20 mouse cellular contexts compared by ENCODE assay signal in the genomic region with DNA sequence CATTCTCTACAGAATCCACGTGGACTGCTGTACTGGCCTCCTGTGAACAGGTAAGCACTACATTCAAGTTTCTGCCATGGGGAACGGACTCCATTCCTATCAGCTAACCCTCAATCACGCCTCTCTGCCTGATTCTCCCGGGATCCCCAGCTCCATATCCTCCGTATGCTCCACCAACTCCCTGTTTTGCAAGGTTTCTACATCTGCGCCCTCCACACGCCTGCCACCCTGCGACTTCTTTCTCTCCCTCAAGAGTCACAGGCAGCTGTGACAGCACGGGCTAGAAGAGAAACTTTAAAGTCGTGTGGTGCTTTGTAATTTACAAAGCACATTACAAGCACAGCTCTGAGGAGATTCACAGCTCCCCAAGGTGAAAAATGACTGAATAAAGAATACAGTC. TPM values are rescaled to one million over a fixed set of nuclear protein-coding genes. Genes with fewer than 3 reads are reported as not detected.
DNase-seq lines count a peak whose midpoint lies in the region; ATAC-seq and TF ChIP-seq lines count a peak whose summit lies in the region.
"Had no signal": no experiment of that assay in that cellular context is flagged by ENCODE, and none has a peak within 500 bp of the region (broad histone marks: within the 10 kb centered on the region; RNA-seq: fewer than 3 reads in every experiment).

No protein-coding gene starts in this region.

- H3K27ac ChIP-seq in hindbrain, embryonic 12.5 days: peak overlapping the region; percentile 8; the same call in 1 of the 2 replicates
- no peak overlapping the region for H3K27ac ChIP-seq in hindbrain, embryonic 11.5 days (ENCODE audit: low read depth, low read length)
- H3K27ac ChIP-seq in lung, postnatal 0 days (ENCODE audit: low read length): no peak overlapping the region
- 0 out of 2 replicates have a peak overlapping the region, but pooled peaks have one; percentile 13 for H3K27ac ChIP-seq in neural tube, embryonic 13.5 days (replicated peaks)
- H3K27ac ChIP-seq: hindbrain, embryonic 14.5 days; liver, embryonic 14.5 days; midbrain, embryonic 15.5 days had no signal

- no peak overlapping the region for H3K4me2 ChIP-seq in hindbrain, embryonic 12.5 days (replicated peaks)
- H3K4me2 ChIP-seq in hindbrain, embryonic 11.5 days (replicated peaks; ENCODE audit: low read depth, low read length): no peak overlapping the region
- no peak overlapping the region for H3K4me2 ChIP-seq in lung, postnatal 0 days (replicated peaks; ENCODE audit: low read depth, low read length)
- H3K4me2 ChIP-seq in neural tube, embryonic 13.5 days: no peak overlapping the region
- H3K4me2 ChIP-seq: hindbrain, embryonic 14.5 days; midbrain, embryonic 15.5 days had no signal

- H3K4me3 ChIP-seq in hindbrain, embryonic 12.5 days: no peak overlapping the region
- no peak overlapping the region for H3K4me3 ChIP-seq in hindbrain, embryonic 11.5 days (ENCODE audit: low read depth, low read length)
- no peak overlapping the region for H3K4me3 ChIP-seq in lung, postnatal 0 days (ENCODE audit: low read depth, low read length)
- no peak overlapping the region for H3K4me3 ChIP-seq in neural tube, embryonic 13.5 days
- H3K4me3 ChIP-seq: midbrain, embryonic 15.5 days; myocyte had no signal

- intact Hi-C loops in heart, postnatal 36 days (cut with DNase I): no loop called here

- H3K27me3 ChIP-seq in hindbrain, embryonic 12.5 days: no peaks in the 10 kb centered on the region
- H3K27me3 ChIP-seq in hindbrain, embryonic 11.5 days (ENCODE audit: control insufficient read depth, insufficient read depth, low read length): no peaks in the 10 kb centered on the region
- H3K27me3 ChIP-seq in lung, postnatal 0 days (replicated peaks; ENCODE audit: insufficient read depth, low read length): no peaks in the 10 kb centered on the region
- H3K27me3 ChIP-seq in neural tube, embryonic 13.5 days: no peaks in the 10 kb centered on the region
- H3K27me3 ChIP-seq: CH12.LX; midbrain, embryonic 15.5 days had no signal

- ATAC-seq in hindbrain, embryonic 12.5 days (ENCODE audit: low FRiP score): no peak
- no peak for ATAC-seq in hindbrain, embryonic 11.5 days (ENCODE audit: low FRiP score)
- no peak for ATAC-seq in lung, postnatal 0 days
- ATAC-seq in neural tube, embryonic 13.5 days (ENCODE audit: low read depth): no peak
- ATAC-seq: midbrain, embryonic 15.5 days had no signal

- DNase-seq in heart, adult 11 months: peak; percentile 54
- no peak for DNase-seq in heart, postnatal 36 days
- DNase-seq in hindbrain, embryonic 11.5 days (ENCODE audit: low spot score): no peak
- DNase-seq in lung, postnatal 0 days (ENCODE audit: low spot score): no peak
- no peak for DNase-seq in lung, postnatal 4 days
- DNase-seq in embryo, embryonic 10 days (ENCODE audit: low spot score): no peak
- DNase-seq: cerebellum, adult 2 months; cerebellum, postnatal 36 days; gastrocnemius, postnatal 10 days; kidney, adult 9 months; right cerebral cortex, adult 18-20 months; thymus, postnatal 25 days had no signal

- no peaks in the 10 kb centered on the region for H3K9me3 ChIP-seq in hindbrain, embryonic 12.5 days (replicated peaks)
- no peaks in the 10 kb centered on the region for H3K9me3 ChIP-seq in hindbrain, embryonic 11.5 days (ENCODE audit: control insufficient read depth, low read length)
- H3K9me3 ChIP-seq in lung, postnatal 0 days (ENCODE audit: low read length): no peaks in the 10 kb centered on the region
- no peaks in the 10 kb centered on the region for H3K9me3 ChIP-seq in neural tube, embryonic 13.5 days
- H3K9me3 ChIP-seq: midbrain, embryonic 15.5 days had no signal

- H3K4me1 ChIP-seq in hindbrain, embryonic 12.5 days: peaks cover 56% of the 10 kb centered on the region
- peaks cover 9% of the 10 kb centered on the region for H3K4me1 ChIP-seq in hindbrain, embryonic 11.5 days (replicated peaks; ENCODE audit: control insufficient read depth, insufficient read depth, low read length)
- peaks cover 10% of the 10 kb centered on the region; the same call in 1 of the 2 replicates for H3K4me1 ChIP-seq in lung, postnatal 0 days (ENCODE audit: insufficient read depth, low read depth, low read length)
- peaks cover 51% of the 10 kb centered on the region for H3K4me1 ChIP-seq in neural tube, embryonic 13.5 days (replicated peaks)

- peak; percentile 7; the same call in 1 of the 2 replicates for TF ChIP-seq CTCF in lung, postnatal 0 days (IDR thresholded peaks at IDR 0.05)

- no peak overlapping the region for H3K9ac ChIP-seq in hindbrain, embryonic 12.5 days
- H3K9ac ChIP-seq in hindbrain, embryonic 11.5 days (ENCODE audit: low read depth, low read length): no peak overlapping the region
- H3K9ac ChIP-seq in lung, postnatal 0 days (replicated peaks; ENCODE audit: low read depth): no peak overlapping the region
- H3K9ac ChIP-seq in neural tube, embryonic 13.5 days: no peak overlapping the region
- H3K9ac ChIP-seq: hindbrain, embryonic 14.5 days; liver, embryonic 14.5 days; midbrain, embryonic 15.5 days had no signal

- H3K36me3 ChIP-seq in hindbrain, embryonic 12.5 days: peaks cover 17% of the 10 kb centered on the region
- H3K36me3 ChIP-seq in hindbrain, embryonic 11.5 days (ENCODE audit: control insufficient read depth, insufficient read depth, low read length): no peaks in the 10 kb centered on the region
- H3K36me3 ChIP-seq in lung, postnatal 0 days (ENCODE audit: insufficient read depth, low read length): no peaks in the 10 kb centered on the region; the same call in 1 of the 2 replicates
- H3K36me3 ChIP-seq in neural tube, embryonic 13.5 days: 0 out of 2 replicates have a peak, but pooled peaks cover 3% of the 10 kb centered on the region
- H3K36me3 ChIP-seq: midbrain, embryonic 15.5 days had no signal

- no peak for TF ChIP-seq EP300 in lung, postnatal 0 days (IDR thresholded peaks at IDR 0.05)

- WGBS in hindbrain, embryonic 12.5 days: 67% methylated on average over 10 of the region's 10 CpGs
- 79% methylated on average over 10 of the region's 10 CpGs for WGBS in hindbrain, embryonic 11.5 days
- 52% methylated on average over 10 of the region's 10 CpGs for WGBS in lung, postnatal 0 days
- WGBS in neural tube, embryonic 13.5 days: 36% methylated on average over 10 of the region's 10 CpGs

RNA-seq across cellular contexts. Expression of a gene that starts 23.3 kb away (rescaled TPM):
- total RNA-seq in heart, postnatal 36 days (2021): 10 to 100 TPM; 47.2 to 63.0 TPM
- 56.3 and 59.8 TPM in 2 replicates for polyA plus RNA-seq in hindbrain, embryonic 12.5 days (2016; fragmentation: Nextera tagmentation; extraction: Ambion mirVana)
- 49.0 and 59.2 TPM in 2 replicates for polyA plus RNA-seq in hindbrain, embryonic 11.5 days (2014; fragmentation: Nextera tagmentation; extraction: Ambion mirVana)
- polyA plus RNA-seq in lung, postnatal 0 days (2015; fragmentation: Nextera tagmentation; extraction: Ambion mirVana): 23.9 and 32.5 TPM in 2 replicates
- 34.4 and 37.0 TPM in 2 replicates for polyA plus RNA-seq in neural tube, embryonic 13.5 days (2015; fragmentation: Nextera tagmentation; extraction: Ambion mirVana)
- total RNA-seq: CH12.LX, MEL had no signal

Comparison
In these comparisons a context has a peak if more than half of its experiments do, and no peak if none do; other contexts are left out.
1. H3K27ac ChIP-seq: peak in hindbrain, embryonic 12.5 days (single experiment) and neural tube, embryonic 13.5 days (single experiment); none in hindbrain, embryonic 11.5 days (single experiment) and lung, postnatal 0 days (single experiment).